ENCODE assay signal across 18 mouse cellular contexts in genomic region chr3:88761619-88762018, GRCm38 (mm10).
"Had no signal": no experiment of that assay in that cellular context is flagged by ENCODE, and none has a peak within 500 bp of the region (broad histone marks: within the 10 kb centered on the region; RNA-seq: fewer than 3 reads in every experiment).

No protein-coding gene starts in this region.

- H3K27me3 ChIP-seq: kidney, embryonic 15.5 days; limb, embryonic 13.5 days; liver, embryonic 15.5 days; megakaryocyte, embryonic 14.5 days; midbrain, embryonic 13.5 days; neural tube, embryonic 12.5 days had no signal

- H3K9ac ChIP-seq: kidney, embryonic 15.5 days; limb, embryonic 13.5 days; liver, embryonic 15.5 days; lung, embryonic 14.5 days; midbrain, embryonic 13.5 days; neural tube, embryonic 12.5 days had no signal

- ATAC-seq: intestine, embryonic 16.5 days; midbrain, embryonic 13.5 days had no signal

- H3K4me2 ChIP-seq: kidney, embryonic 15.5 days; limb, embryonic 13.5 days; liver, embryonic 15.5 days; lung, embryonic 14.5 days; midbrain, embryonic 13.5 days; neural tube, embryonic 12.5 days had no signal

- H3K4me3 ChIP-seq: kidney, embryonic 15.5 days; limb, embryonic 13.5 days; liver, embryonic 15.5 days; megakaryocyte, embryonic 14.5 days; midbrain, embryonic 13.5 days; myocyte; neural tube, embryonic 12.5 days had no signal

- DNase-seq: kidney, adult 2 months; kidney, postnatal 14 days; layer of hippocampus, adult 9-11 months; left cerebral cortex, postnatal 4 days; lung, postnatal 10 days; right cerebral cortex, adult 18-20 months; right cerebral cortex, postnatal 25 days; thymus, postnatal 36 days had no signal

- H3K9me3 ChIP-seq: kidney, embryonic 15.5 days; limb, embryonic 13.5 days; liver, embryonic 15.5 days; megakaryocyte, embryonic 14.5 days; midbrain, embryonic 13.5 days; neural tube, embryonic 12.5 days had no signal

- H3K36me3 ChIP-seq: liver, embryonic 15.5 days had no signal

- H3K27ac ChIP-seq: kidney, embryonic 15.5 days; limb, embryonic 13.5 days; liver, embryonic 15.5 days; macrophage; neural tube, embryonic 12.5 days had no signal
